ENCODE assay signal across 24 mouse cellular contexts in the genomic region with DNA sequence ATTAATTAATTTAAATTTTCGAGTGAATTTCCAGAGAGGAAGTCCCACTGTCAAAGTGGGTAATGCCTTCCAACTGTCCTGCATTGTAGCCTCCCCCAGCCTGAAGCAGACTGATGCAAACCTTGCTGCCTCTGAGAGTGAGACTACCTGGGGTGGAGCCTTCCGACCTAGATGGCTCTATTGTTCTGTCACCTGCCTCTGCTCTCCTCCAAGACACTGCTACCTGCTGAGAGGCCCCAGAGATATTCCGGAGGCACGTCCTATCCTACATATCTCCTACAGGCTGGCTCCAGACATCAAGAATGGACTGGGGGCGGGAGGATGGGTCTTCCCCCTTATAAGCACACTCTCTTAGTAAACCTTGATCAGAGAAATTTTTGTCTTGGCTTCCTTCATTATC.
"Had no signal": no experiment of that assay in that cellular context is flagged by ENCODE, and none has a peak within 500 bp of the region (broad histone marks: within the 10 kb centered on the region; RNA-seq: fewer than 3 reads in every experiment).

No protein-coding gene starts in this region.

- H3K27me3 ChIP-seq: heart, embryonic 12.5 days; hindbrain, embryonic 12.5 days; intestine, embryonic 15.5 days; limb, embryonic 13.5 days; limb, embryonic 15.5 days; liver, embryonic 12.5 days had no signal

- H3K9ac ChIP-seq: heart, embryonic 12.5 days; hindbrain, embryonic 12.5 days; hindbrain, embryonic 14.5 days; intestine, embryonic 15.5 days; limb, embryonic 13.5 days; limb, embryonic 15.5 days; liver, embryonic 12.5 days; liver, embryonic 14.5 days had no signal

- H3K4me1 ChIP-seq: heart, embryonic 12.5 days; intestine, embryonic 15.5 days; limb, embryonic 13.5 days; limb, embryonic 15.5 days had no signal

- H3K4me2 ChIP-seq: heart, embryonic 12.5 days; hindbrain, embryonic 12.5 days; hindbrain, embryonic 14.5 days; intestine, embryonic 15.5 days; limb, embryonic 13.5 days; limb, embryonic 15.5 days; liver, embryonic 12.5 days had no signal

- H3K27ac ChIP-seq: heart, adult 2 months; hindbrain, embryonic 10.5 days; hindbrain, embryonic 12.5 days; hindbrain, embryonic 14.5 days; intestine, embryonic 15.5 days; layer of hippocampus, adult 2 months; limb, embryonic 13.5 days; limb, embryonic 15.5 days; liver, embryonic 12.5 days; liver, embryonic 14.5 days had no signal

- DNase-seq: gastrocnemius, postnatal 14 days; gastrocnemius, postnatal 36 days; heart, adult 11 months; heart, adult 2 months; heart, postnatal 10 days; heart, postnatal 4 days; kidney, adult 11 months; kidney, adult 2 months; kidney, postnatal 10 days; kidney, postnatal 25 days; kidney, postnatal 4 days; left cerebral cortex, postnatal 4 days had no signal

- H3K4me3 ChIP-seq: heart, adult 2 months; heart, embryonic 12.5 days; hindbrain, embryonic 10.5 days; hindbrain, embryonic 12.5 days; intestine, embryonic 15.5 days; layer of hippocampus, adult 2 months; limb, embryonic 13.5 days; limb, embryonic 15.5 days; liver, embryonic 12.5 days had no signal

- H3K9me3 ChIP-seq: intestine, embryonic 15.5 days; limb, embryonic 13.5 days; limb, embryonic 15.5 days; liver, embryonic 12.5 days had no signal

- ATAC-seq: hindbrain, embryonic 16.5 days; inflammation-experienced regulatory T-cells, adult 6 months; intestine, embryonic 15.5 days; liver, embryonic 12.5 days had no signal
